Mouse (Mus musculus) layer of hippocampus, postnatal 36 days (tissue): ENCODE data around the gene Tex13c1. TPM values are rescaled to one million over a fixed set of nuclear protein-coding genes. Genes with fewer than 3 reads are reported as not detected.

Experiments used
- DNase-seq, 2 experiments: peaks; one replicate each; pipeline ENCODE4 v3.0.0; 2022
- total RNA-seq, 2 experiments: library from RNA; stranded (reverse); gene quantifications; 2 replicates each; pipeline ENCODE4 v1.2.3; 2021

The Tex13c1 gene
- not detected for total RNA-seq

- no peak for DNase-seq
These were observed at the start of gene Tex13c1 for GRCm38 (mm10) chrX:43590860-43591259. Tex13c1 (plus strand) TSS chrX:43591160.

Other genes with a start within 250 kb of the Tex13c1 start
- 10 to 100 TPM; 38.1 to 47.5 TPM for gene Tenm1, start 162.0 kb upstream of the Tex13c1 start, total RNA-seq